In genomic region chr1:152324024-152324423, GRCm38 (mm10) we compare ENCODE assay signal across 24 mouse cellular contexts.
"Had no signal": no experiment of that assay in that cellular context is flagged by ENCODE, and none has a peak within 500 bp of the region (broad histone marks: within the 10 kb centered on the region; RNA-seq: fewer than 3 reads in every experiment).

No protein-coding gene starts in this region.

- H3K4me1 ChIP-seq: heart, embryonic 10.5 days; heart, embryonic 12.5 days; hindbrain, embryonic 10.5 days; intestine, embryonic 15.5 days; limb, embryonic 10.5 days; liver, embryonic 13.5 days had no signal

- ATAC-seq: inflammation-experienced regulatory T-cells, adult 6 months; intestine, embryonic 15.5 days; intestine, postnatal 0 days had no signal

- DNase-seq: gastrocnemius, adult 2 months; gastrocnemius, postnatal 10 days; gastrocnemius, postnatal 25 days; heart, adult 18-20 months; heart, postnatal 10 days; heart, postnatal 4 days; kidney, adult 18-20 months; kidney, adult 8-10 months; kidney, postnatal 10 days; kidney, postnatal 25 days; kidney, postnatal 4 days; liver; liver, embryonic 13.5 days had no signal

- H3K27ac ChIP-seq: gastrocnemius, adult 2 months; heart, embryonic 10.5 days; hindbrain, embryonic 10.5 days; intestine, embryonic 15.5 days; layer of hippocampus, adult 2 months; left cerebral cortex, adult 2 months; limb, embryonic 10.5 days; limb, embryonic 12.5 days; liver, embryonic 13.5 days had no signal

- H3K4me2 ChIP-seq: heart, embryonic 12.5 days; intestine, embryonic 15.5 days; limb, embryonic 12.5 days; liver, embryonic 11.5 days; liver, embryonic 13.5 days had no signal

- H3K27me3 ChIP-seq: heart, embryonic 12.5 days; intestine, embryonic 15.5 days; limb, embryonic 12.5 days; liver, embryonic 13.5 days had no signal

- H3K9me3 ChIP-seq: heart, embryonic 10.5 days; heart, embryonic 12.5 days; hindbrain, embryonic 10.5 days; intestine, embryonic 15.5 days; limb, embryonic 10.5 days; limb, embryonic 12.5 days; liver, embryonic 13.5 days had no signal

- H3K36me3 ChIP-seq: heart, embryonic 10.5 days; heart, embryonic 12.5 days; hindbrain, embryonic 10.5 days; intestine, embryonic 15.5 days; limb, embryonic 10.5 days; limb, embryonic 12.5 days; liver, embryonic 13.5 days had no signal

- H3K4me3 ChIP-seq: gastrocnemius, adult 2 months; heart, embryonic 10.5 days; heart, embryonic 12.5 days; hindbrain, embryonic 10.5 days; intestine, embryonic 15.5 days; layer of hippocampus, adult 2 months; left cerebral cortex, adult 2 months; limb, embryonic 10.5 days; limb, embryonic 12.5 days; liver, embryonic 13.5 days had no signal

- H3K9ac ChIP-seq: heart, embryonic 12.5 days; intestine, embryonic 15.5 days; limb, embryonic 12.5 days; liver, embryonic 13.5 days had no signal
